Mouse (Mus musculus) Muller cell, postnatal 12 days (primary cell): ENCODE results near the gene Clip2.
"Not testable (repeated sequence)": the region's sequence is repeated elsewhere in the genome, so short reads cannot be mapped to it uniquely, and the experiment has no call there.

Source experiments
- DNase-seq: peaks from one replicate; pipeline ENCODE4 v3.0.0-alpha.2; 2015; ENCODE audit errors: inconsistent ontology term

The Clip2 gene

GRCm38 (mm10) chr5:134460546-134460945 is 91.7 kb downstream of the Clip2 start:
- DNase-seq, result no peak

DNA sequence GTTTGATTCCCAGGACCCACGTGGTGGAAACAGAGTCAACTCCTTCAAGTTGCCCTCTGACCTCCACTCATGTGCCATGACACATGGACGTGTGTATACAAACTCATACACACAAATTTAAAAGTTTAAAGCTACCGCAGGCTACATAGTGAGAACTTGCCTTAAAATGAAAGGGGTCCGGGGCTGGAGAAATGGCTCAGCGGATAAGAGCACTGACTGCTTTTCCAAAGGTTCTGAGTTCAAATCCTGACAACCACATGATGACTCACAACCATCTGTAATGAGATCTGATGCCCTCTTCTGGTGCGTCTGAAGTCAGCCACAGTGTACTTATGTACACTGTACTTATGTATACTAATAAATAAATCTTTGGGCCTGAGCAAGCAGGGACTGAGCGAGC is 93.1 kb downstream of the Clip2 start:
- no peak for DNase-seq

- no peak for DNase-seq
Observed at GRCm38 (mm10) chr5:134458416-134458815, 93.8 kb downstream of the Clip2 start.

- DNase-seq, result no peak
Observed at GRCm38 (mm10) chr5:134457371-134457770, 94.9 kb downstream of the Clip2 start.

- peak; percentile 79 for DNase-seq
Observed at GRCm38 (mm10) chr5:134456503-134456962, 95.7 kb downstream of the Clip2 start, which contains the start of gene Gtf2ird1. Gtf2ird1 (minus strand) TSS chr5:134456716.

DNA sequence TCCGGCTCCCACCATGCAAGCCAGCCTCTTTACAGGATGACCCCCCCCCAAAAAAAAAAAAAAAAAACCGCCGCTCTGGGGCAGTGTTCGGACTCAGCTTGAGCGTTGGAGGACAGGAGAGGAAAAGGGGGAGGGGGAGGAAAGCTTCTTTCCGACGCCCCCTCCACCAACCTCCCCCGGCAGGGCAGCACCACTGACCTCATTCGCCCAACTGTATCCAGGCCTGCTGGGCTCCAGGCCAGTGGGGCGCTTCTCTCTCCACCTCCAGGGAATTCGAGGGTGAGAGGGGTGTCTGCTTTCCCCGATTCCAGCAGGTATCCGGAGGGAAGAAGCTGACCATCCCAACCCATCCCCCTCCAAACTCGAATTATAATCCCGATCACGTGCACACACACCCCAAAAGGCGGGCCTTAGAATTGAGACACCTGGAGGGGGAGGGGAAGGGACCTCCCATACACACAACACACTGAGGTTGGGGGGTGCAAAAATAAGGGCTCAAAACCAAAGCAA is 96.3 kb downstream of the Clip2 start:
- peak; percentile 71 for DNase-seq

- peak; percentile 56 for DNase-seq
Observed at GRCm38 (mm10) chr5:134455186-134455895, 96.9 kb downstream of the Clip2 start.

DNA sequence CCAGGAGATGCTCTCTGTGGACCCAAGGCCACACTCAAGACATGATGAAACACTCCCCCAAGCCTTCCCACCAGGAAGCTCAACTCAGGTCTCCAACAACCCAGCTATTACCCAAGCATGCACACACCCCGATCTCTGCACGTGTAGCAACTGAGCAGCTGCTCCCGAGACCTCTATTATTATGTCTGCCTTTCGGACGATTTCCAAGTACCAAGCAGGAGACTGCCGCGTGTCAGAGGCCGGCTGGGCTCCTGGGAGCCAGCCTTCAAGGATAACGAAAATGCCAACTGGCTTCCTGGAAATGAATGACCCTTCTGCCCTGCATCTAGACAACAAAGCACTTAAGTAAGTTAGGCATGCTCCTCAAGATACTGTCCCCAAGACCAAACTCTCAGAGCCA is 97.8 kb downstream of the Clip2 start:
- DNase-seq, result peak; percentile 10

GRCm38 (mm10) chr5:134453577-134453976 is 98.7 kb downstream of the Clip2 start:
- DNase-seq, result peak; percentile 56

- not testable (repeated sequence) for DNase-seq
Observed at GRCm38 (mm10) chr5:134446755-134447154, 105.5 kb downstream of the Clip2 start.

DNA sequence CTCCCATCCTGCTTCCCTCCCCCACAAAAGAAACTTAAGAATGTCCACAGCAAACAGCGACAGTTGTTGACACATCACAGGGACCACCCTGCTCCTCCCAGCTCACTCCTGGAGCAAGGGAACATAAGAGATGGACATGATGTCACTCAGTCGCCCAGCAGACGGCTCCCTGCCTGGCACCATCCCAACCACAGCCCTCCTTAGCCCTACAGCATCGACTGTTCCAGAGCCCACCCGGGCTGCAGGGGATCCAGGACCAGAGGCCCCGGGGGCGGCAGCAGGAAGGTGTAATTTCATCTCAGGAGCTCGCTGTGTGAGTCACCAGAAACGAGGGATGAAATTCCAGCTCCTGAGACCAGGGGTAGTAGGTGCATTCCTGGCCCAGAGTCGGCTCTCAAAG is 106.3 kb downstream of the Clip2 start:
- DNase-seq, result peak; percentile 31

DNA sequence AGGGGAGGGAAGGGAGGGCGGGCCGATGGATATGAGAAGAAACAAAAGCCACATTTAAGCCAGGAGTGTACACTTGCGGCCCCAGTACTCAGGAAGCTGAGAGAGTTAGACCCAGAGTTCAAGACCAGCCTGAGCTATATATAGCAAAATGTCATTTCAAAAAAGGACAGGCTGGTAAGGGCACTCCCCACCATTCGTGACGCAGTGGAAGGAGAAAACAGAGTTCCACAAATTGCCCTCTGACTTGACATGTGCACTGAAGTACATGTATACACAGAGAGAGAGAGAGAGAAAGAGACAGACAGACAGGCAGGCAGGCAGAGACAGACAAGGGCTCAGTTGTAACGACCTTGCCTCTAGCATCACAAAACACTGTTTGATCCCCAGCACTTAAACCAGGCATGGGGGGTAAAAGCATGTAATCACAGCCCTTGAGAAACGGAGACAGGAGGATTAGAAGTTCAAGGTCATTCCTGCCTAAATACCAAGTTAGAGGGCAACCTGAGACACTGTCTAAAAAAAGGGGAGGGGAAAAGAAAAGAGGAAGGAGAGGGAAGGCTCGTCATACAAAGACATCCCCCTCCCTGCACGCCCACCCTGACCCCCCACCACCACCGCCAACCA is 106.9 kb downstream of the Clip2 start:
- no peak for DNase-seq

DNA sequence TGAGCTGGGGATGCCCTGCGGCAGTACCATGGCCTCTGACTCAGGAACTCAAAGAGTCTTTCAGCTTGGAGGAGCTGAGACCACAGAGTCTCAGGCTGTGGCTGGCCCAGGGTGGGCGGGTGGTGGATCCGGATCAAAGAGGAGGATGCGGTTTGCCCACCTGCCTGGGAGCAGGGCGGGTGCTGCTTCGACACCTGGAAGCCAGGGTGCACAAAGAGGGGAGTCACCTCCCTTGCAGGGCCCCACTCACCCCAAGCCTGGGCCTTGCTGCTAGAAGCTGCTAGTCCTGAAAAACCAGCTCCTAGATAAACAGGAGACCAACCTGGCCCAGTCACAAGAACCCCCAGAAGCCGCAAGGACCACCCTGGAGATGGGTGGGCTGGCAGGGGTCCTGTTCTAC is 107.8 kb downstream of the Clip2 start:
- no peak for DNase-seq

- no peak for DNase-seq
Observed at GRCm38 (mm10) chr5:134442066-134442465, 110.2 kb downstream of the Clip2 start.

GRCm38 (mm10) chr5:134441105-134441504 is 111.1 kb downstream of the Clip2 start:
- DNase-seq, result peak; percentile 20

GRCm38 (mm10) chr5:134440098-134440497 is 112.1 kb downstream of the Clip2 start:
- DNase-seq, result peak; percentile 76

- DNase-seq, result no peak
Observed at GRCm38 (mm10) chr5:134439481-134439880, 112.8 kb downstream of the Clip2 start.
